Mouse (Mus musculus) G1E (cell line): Measurements from ENCODE around the gene Ndufs5.

Experiments
- CTCF ChIP-seq: IDR thresholded peaks from 2 replicates; pipeline ENCODE4 v1.5.1; 2012; ENCODE audit warnings: low read depth, low read length, inconsistent platforms, mixed read lengths
- GATA1 ChIP-seq: IDR thresholded peaks from 2 replicates; pipeline ENCODE4 v1.6.1; 2012; ENCODE audit warnings: borderline replicate concordance, low read length, inconsistent platforms, mixed read lengths

GRCm38 (mm10) chr4:123670598-123670997 is 47.4 kb downstream of the Ndufs5 start:
- TF ChIP-seq CTCF (no peak), GATA1 (no peak)
